Mouse (Mus musculus): ENCODE data around the gene Mrpl58. TPM values are rescaled to one million over a fixed set of nuclear protein-coding genes. Genes with fewer than 3 reads are reported as not detected.

Gene Mrpl58
- polyA plus RNA-seq (2015; fragmentation: Nextera tagmentation; extraction: Ambion mirVana) = 80.9 and 91.3 TPM in 2 replicates

GRCm38 (mm10) chr11:115403338-115404124, at the start of gene Mrpl58:
TSS of gene Mrpl58 (plus strand) at chr11:115403752.

DNA sequence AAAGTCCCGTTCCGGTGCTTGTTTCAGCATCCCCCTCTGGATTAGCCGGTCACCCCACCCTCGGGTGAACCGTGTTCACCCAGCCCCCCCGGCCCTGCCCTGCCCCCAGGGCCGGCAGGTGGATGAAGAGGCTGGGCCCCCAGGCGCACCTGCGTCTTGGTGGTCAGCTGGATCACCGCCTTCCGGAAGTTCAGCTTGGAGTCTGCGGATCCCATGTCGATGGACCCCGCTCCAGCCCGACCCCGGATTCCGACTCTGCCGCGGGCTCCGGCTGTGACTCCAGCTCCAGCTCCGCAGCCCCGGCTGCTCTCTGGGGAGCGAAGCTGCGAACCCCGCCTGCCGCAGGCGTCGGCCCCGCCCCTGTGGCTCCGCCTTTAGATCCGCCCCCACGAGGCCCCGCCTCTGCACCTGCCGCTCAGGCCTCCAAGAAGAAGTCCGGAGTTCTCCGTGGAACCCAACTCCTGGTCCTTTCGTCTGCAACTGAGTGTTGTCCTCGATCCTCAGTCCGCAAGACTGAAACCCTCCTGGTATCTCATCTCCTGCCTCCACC, 36.1 kb upstream of the Mrpl58 start, which contains the start of gene Hid1:
Gene Hid1, minus strand, starts transcription at position 362 of the 550 bp plus-strand sequence.

DNA sequence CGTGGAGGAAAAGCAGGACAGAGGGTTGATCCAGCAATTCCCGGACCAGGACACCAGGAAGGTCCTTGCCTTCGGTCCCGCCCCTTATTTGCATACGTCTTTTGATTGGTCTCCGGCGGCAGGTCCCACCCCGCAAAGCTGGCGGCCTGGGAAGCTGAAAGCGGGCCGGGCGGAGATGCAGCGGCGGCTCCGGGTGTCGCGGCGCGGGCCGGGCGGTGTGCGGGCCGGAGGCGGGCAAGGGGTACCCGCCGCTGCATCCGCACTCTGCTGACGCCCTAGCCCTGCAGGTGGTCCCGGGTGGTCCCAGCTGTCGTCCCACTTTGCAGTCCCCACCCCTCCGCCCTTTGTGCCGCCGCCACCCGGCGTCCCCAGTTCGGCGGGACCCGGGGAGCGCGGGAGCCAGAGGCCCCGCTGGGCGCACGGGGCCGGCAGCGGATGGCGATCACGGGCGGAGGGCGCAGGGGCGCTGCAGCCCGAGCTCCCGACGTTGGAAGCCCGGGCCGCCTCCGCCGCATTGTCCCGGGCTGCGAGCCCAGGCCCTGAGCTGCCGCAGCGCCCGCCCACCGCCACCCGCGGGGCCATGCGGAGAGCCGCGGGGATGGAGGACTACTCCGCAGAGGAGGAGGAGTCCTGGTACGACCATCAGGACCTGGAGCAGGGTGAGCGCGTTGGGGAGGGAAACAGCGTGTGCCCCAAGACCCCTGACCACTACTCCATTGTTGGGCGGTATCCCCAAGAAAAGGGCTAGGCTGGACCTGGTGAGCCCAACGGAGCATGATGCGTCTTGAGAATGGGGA, 21.6 kb upstream of the Mrpl58 start, which contains the start of gene Cdr2l:
Gene Cdr2l, plus strand, starts transcription at position 174 of the 797 bp plus-strand sequence.

DNA sequence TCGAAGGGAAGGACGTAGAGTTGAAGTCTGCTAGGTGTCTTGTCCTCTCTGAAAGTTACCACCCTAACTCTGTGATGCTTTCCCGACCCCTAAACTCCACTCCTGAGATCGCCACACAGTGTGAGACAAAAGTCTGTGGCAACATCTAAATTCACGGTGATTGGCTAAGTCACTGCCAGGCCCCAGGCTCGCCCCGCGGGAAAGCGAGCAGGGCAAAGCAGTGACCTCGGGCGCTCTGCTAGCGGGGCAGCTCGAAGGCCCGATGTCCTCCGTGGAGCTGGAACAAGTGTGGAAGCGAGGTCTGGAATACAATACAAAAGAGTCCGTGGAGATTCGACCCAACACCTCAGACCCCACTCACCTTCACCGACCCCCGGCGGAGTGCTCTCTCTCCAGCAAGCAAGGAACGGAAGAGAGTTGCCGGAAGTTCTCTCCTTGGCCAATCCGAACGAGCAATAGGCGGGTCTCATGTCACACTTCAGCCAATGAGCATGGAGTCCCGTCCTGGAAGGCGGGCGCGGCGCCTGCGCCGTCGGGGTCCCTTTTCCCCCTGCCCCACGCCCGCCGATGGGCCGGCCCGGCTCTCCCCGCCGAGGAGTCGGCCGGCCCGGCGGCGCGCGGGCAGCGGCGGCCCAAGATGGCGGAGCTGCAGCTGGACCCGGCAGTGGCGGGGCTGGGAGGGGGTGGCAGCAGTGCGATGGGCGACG, 16.1 kb downstream of the Mrpl58 start, which contains the start of the genes Atp5h and Kctd2:
Gene Atp5h, minus strand, starts transcription at position 432 of the 707 bp plus-strand sequence.
Gene Kctd2, plus strand, starts transcription at position 598 of the 707 bp plus-strand sequence.

DNA sequence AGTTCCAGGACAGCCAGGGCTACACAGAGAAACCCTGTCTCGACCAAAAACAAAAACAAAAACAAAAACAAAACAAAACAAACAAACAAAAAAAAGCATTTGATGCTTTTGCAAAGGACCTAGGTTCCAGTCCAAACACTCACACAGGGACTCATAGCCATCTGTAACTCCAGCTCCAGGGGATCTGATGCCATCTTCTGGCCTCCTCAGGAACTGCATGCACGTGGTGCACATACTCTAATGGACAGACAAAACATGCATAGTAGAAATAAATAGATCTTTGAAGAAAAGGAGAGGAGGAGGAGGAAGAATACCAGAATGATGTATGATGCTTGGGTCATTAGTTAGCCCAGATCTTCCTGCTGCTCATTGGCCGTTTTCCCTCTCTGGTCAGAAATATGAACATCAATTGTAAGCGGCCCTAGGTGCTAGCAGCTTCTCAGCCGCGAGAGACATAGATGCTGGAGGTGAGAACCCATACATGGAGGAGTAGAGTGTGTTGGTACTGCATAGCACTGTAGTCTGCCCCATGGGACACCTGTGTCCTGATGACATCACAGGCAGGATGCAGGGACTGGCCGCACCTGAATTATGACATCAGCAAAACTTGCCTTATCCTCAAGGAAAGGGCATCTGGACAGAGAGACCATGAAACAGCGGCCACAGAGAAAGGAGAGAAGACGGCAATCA, 36.5 kb downstream of the Mrpl58 start, which contains the start of gene Trim80:
Gene Trim80, plus strand, starts transcription at position 640 of the 690 bp plus-strand sequence.

Other genes starting within 250 kb of the Mrpl58 start
- 35.2 and 49.0 TPM in 2 replicates for gene Slc9a3r1, start 240.4 kb upstream of the Mrpl58 start, polyA plus RNA-seq (2015; fragmentation: Nextera tagmentation; extraction: Ambion mirVana)
- gene Tmem104, start 216.3 kb upstream of the Mrpl58 start, polyA plus RNA-seq (2015; fragmentation: Nextera tagmentation; extraction: Ambion mirVana) = 4.7 and 7.3 TPM in 2 replicates
- 14.3 and 14.4 TPM in 2 replicates for gene Nat9, start 215.9 kb upstream of the Mrpl58 start, polyA plus RNA-seq (2015; fragmentation: Nextera tagmentation; extraction: Ambion mirVana)
- gene Grin2c, start 136.5 kb upstream of the Mrpl58 start, polyA plus RNA-seq (2015; fragmentation: Nextera tagmentation; extraction: Ambion mirVana) = 0.07 and 0.08 TPM in 2 replicates
- gene Fdxr, start 126.7 kb upstream of the Mrpl58 start, polyA plus RNA-seq (2015; fragmentation: Nextera tagmentation; extraction: Ambion mirVana) = 9.7 and 10.0 TPM in 2 replicates
- 0.24 and 0.33 TPM in 2 replicates for gene Fads6, start 106.1 kb upstream of the Mrpl58 start, polyA plus RNA-seq (2015; fragmentation: Nextera tagmentation; extraction: Ambion mirVana)
- gene Otop2, start 96.6 kb upstream of the Mrpl58 start, polyA plus RNA-seq (2015; fragmentation: Nextera tagmentation; extraction: Ambion mirVana) = not detected in 2 replicates
- gene Ush1g, start 81.7 kb upstream of the Mrpl58 start, polyA plus RNA-seq (2015; fragmentation: Nextera tagmentation; extraction: Ambion mirVana) = 0.65 and 0.70 TPM in 2 replicates
- not detected in 2 replicates for gene Otop3, start 69.0 kb upstream of the Mrpl58 start, polyA plus RNA-seq (2015; fragmentation: Nextera tagmentation; extraction: Ambion mirVana)
- 1.3 and 2.2 TPM in 2 replicates for gene Hid1, start 36.0 kb upstream of the Mrpl58 start, polyA plus RNA-seq (2015; fragmentation: Nextera tagmentation; extraction: Ambion mirVana)
- 2.9 and 4.3 TPM in 2 replicates for gene Cdr2l, start 21.8 kb upstream of the Mrpl58 start, polyA plus RNA-seq (2015; fragmentation: Nextera tagmentation; extraction: Ambion mirVana)
- gene Atp5h, start 16.2 kb downstream of the Mrpl58 start, polyA plus RNA-seq (2015; fragmentation: Nextera tagmentation; extraction: Ambion mirVana) = 692 and 747 TPM in 2 replicates
- gene Kctd2, start 16.4 kb downstream of the Mrpl58 start, polyA plus RNA-seq (2015; fragmentation: Nextera tagmentation; extraction: Ambion mirVana) = 9.5 and 13.2 TPM in 2 replicates
- not detected in 2 replicates for gene Trim80, start 36.8 kb downstream of the Mrpl58 start, polyA plus RNA-seq (2015; fragmentation: Nextera tagmentation; extraction: Ambion mirVana)
- gene Slc16a5, start 58.7 kb downstream of the Mrpl58 start, polyA plus RNA-seq (2015; fragmentation: Nextera tagmentation; extraction: Ambion mirVana) = 0.08 and 0.19 TPM in 2 replicates
- gene Armc7, start 71.9 kb downstream of the Mrpl58 start, polyA plus RNA-seq (2015; fragmentation: Nextera tagmentation; extraction: Ambion mirVana) = 7.4 and 8.5 TPM in 2 replicates
- 83.3 and 90.8 TPM in 2 replicates for gene Nt5c, start 88.1 kb downstream of the Mrpl58 start, polyA plus RNA-seq (2015; fragmentation: Nextera tagmentation; extraction: Ambion mirVana)
- 280 and 285 TPM in 2 replicates for gene Jpt1, start 110.6 kb downstream of the Mrpl58 start, polyA plus RNA-seq (2015; fragmentation: Nextera tagmentation; extraction: Ambion mirVana)
- gene Sumo2, start 132.5 kb downstream of the Mrpl58 start, polyA plus RNA-seq (2015; fragmentation: Nextera tagmentation; extraction: Ambion mirVana) = 581 and 592 TPM in 2 replicates
- 133 and 153 TPM in 2 replicates for gene Nup85, start 160.7 kb downstream of the Mrpl58 start, polyA plus RNA-seq (2015; fragmentation: Nextera tagmentation; extraction: Ambion mirVana)
- 48.3 and 49.0 TPM in 2 replicates for gene Mrps7, start 200.2 kb downstream of the Mrpl58 start, polyA plus RNA-seq (2015; fragmentation: Nextera tagmentation; extraction: Ambion mirVana)
- 8.6 and 8.9 TPM in 2 replicates for gene Gga3, start 200.3 kb downstream of the Mrpl58 start, polyA plus RNA-seq (2015; fragmentation: Nextera tagmentation; extraction: Ambion mirVana)
- 40.0 and 42.2 TPM in 2 replicates for gene Mif4gd, start 209.2 kb downstream of the Mrpl58 start, polyA plus RNA-seq (2015; fragmentation: Nextera tagmentation; extraction: Ambion mirVana)
- 12.7 and 15.1 TPM in 2 replicates for gene Slc25a19, start 224.5 kb downstream of the Mrpl58 start, polyA plus RNA-seq (2015; fragmentation: Nextera tagmentation; extraction: Ambion mirVana)

All from spleen, postnatal 0 days (tissue).